Mouse (Mus musculus): ENCODE measurements at regions not wholly inside any gene's neighbourhood (a gene's known extent, or its start where the extent isn't known, plus 50 kb on each side); places are given as distances from the start of the nearest gene placed in this dataset.

- no peak for DNase-seq (ENCODE audit: low spot score)
These were observed 207.0 kb upstream of the Ufl1 start for GRCm38 (mm10) chr4:25488479-25489069.

- DNase-seq (ENCODE audit: low spot score): no peak
These were observed 202.0 kb upstream of the Ufl1 start for GRCm38 (mm10) chr4:25483621-25483933.

GRCm38 (mm10) chr4:25482933-25483620, 201.5 kb upstream of the Ufl1 start:
- no peak for DNase-seq (ENCODE audit: low spot score)

- DNase-seq (ENCODE audit: low spot score): no peak
These were observed 191.4 kb upstream of the Ufl1 start for GRCm38 (mm10) chr4:25473026-25473425.

GRCm38 (mm10) chr4:25466490-25466889, 184.9 kb upstream of the Ufl1 start:
- no peak for DNase-seq (ENCODE audit: low spot score)

- no peak for DNase-seq (ENCODE audit: low spot score)
These were observed 183.4 kb upstream of the Ufl1 start for GRCm38 (mm10) chr4:25464792-25465590.

- no peak for DNase-seq (ENCODE audit: low spot score)
These were observed 182.4 kb upstream of the Ufl1 start for GRCm38 (mm10) chr4:25464069-25464468.

- no peak for DNase-seq (ENCODE audit: low spot score)
These were observed 178.5 kb upstream of the Ufl1 start for GRCm38 (mm10) chr4:25460127-25460526.

- no peak for DNase-seq (ENCODE audit: low spot score)
These were observed 173.1 kb upstream of the Ufl1 start for GRCm38 (mm10) chr4:25454752-25455151.

GRCm38 (mm10) chr4:25453127-25453806, 171.6 kb upstream of the Ufl1 start:
- no peak for DNase-seq (ENCODE audit: low spot score)

- no peak for DNase-seq (ENCODE audit: low spot score)
These were observed 170.2 kb upstream of the Ufl1 start for GRCm38 (mm10) chr4:25451865-25452264.

GRCm38 (mm10) chr4:25432203-25432602, 150.6 kb upstream of the Ufl1 start:
- DNase-seq (ENCODE audit: low spot score): no peak

GRCm38 (mm10) chr4:25416330-25416729, 134.7 kb upstream of the Ufl1 start:
- no peak for DNase-seq (ENCODE audit: low spot score)

GRCm38 (mm10) chr4:25410440-25410839, 128.8 kb upstream of the Ufl1 start:
- no peak for DNase-seq (ENCODE audit: low spot score)

- peak; percentile 57 for DNase-seq (ENCODE audit: low spot score)
These were observed 127.3 kb upstream of the Ufl1 start for GRCm38 (mm10) chr4:25408696-25409448.

- DNase-seq (ENCODE audit: low spot score): no peak
These were observed 126.2 kb upstream of the Ufl1 start for GRCm38 (mm10) chr4:25407842-25408241.

- no peak for DNase-seq (ENCODE audit: low spot score)
These were observed 107.9 kb upstream of the Ufl1 start for GRCm38 (mm10) chr4:25389542-25389941.

- no peak for DNase-seq (ENCODE audit: low spot score)
These were observed 90.4 kb upstream of the Ufl1 start for GRCm38 (mm10) chr4:25372041-25372440.

GRCm38 (mm10) chr4:25364402-25364801, 82.8 kb upstream of the Ufl1 start:
- DNase-seq (ENCODE audit: low spot score): no peak

GRCm38 (mm10) chr4:25337638-25338037, 56.0 kb upstream of the Ufl1 start:
- no peak for DNase-seq (ENCODE audit: low spot score)
